Mouse (Mus musculus) naive thymus-derived CD4-positive, alpha-beta T cell, adult 2 months (primary cell): ENCODE data around the gene Zbtb40.

Experiments used
- DNase-seq: peaks from one replicate; pipeline ENCODE4 v3.0.0-alpha.2; 2011; ENCODE audit warnings: low read depth

The Zbtb40 gene

DNA sequence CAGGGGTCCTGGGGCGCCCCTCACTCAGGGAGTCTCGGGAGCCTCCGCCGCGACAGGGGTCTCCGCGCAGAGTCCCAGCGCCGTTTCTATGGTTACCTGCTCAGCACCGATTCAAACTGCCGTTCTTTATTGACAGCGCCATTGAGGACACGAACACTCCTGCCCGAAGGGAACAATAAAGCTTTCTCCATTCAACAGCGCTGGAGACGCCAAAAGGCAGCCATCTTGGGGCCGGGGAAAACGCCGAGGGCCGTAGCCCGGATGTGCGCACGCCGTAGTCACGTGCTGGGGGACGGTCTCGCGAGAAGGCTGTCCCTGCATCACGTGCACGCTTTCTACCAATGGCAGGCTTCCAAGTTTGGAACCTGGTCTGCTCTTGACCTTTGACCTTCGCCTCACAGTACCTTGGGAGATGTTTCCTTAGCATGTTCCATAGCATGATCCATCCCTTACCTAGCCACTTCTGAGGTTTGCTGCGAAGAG is at the start of gene Zbtb40:
Zbtb40 (minus strand) TSS at position 252 of the 483 bp plus-strand sequence.
- peak; percentile 95 for DNase-seq

- no peak for DNase-seq
These were observed 49.4 kb upstream of the Zbtb40 start for GRCm38 (mm10) chr4:137097984-137098327.

- DNase-seq: no peak
These were observed 48.8 kb upstream of the Zbtb40 start for GRCm38 (mm10) chr4:137097246-137097983.

GRCm38 (mm10) chr4:137096353-137096752 is 47.8 kb upstream of the Zbtb40 start:
- DNase-seq: no peak

DNA sequence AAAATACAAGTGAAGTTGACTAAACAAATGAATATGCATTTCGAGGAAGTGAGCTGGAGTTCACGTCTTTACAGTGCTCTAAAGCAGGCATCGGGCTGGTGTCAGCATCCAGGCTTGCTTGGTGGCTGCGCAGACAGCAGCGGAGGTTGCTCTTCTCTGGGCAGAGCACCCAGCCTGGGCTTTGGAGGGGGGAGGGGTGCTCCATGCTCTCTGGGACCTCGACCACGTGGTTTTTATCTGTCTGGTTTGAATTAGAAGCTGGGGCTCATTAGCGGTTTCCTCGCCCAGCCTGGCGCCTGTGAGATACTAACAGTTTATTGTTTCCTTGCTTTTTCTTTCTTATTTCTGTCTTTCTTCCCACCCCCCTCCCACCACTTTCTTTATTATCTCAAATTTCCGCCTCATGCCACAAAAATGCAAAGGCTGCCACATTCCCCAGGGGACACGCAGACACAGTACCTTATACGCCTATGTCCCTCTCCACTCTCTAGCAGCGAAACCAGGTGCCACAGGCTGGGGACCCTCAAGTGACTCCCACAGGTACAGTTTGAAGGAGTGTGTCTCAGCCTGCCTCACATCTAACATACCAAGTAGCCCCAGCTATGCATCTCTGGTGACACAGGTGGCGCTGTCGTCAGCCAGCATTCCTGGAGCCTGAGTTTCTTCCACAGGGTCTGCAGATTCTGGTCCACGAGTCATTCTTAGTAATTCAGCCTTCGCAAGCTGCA is 36.6 kb upstream of the Zbtb40 start:
- no peak for DNase-seq

DNA sequence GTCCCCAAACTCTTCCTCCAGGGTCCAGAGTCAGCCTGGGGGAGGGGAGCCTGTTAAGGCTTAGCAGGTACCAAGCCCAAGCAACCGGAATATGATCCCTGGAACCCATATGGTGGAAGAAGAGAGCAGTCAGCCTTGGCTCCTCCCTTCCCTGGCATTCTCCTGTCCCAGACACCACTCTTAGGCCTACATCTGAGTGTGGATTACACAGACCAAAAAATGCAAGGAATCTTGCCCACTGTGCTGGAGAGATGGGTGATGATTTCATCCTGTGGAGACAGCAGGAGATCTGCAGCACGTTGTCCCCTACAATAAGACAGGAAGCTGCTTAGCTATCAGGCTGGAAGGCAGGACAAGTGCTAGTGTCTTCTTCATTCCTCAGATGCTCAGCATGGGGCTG is 34.3 kb upstream of the Zbtb40 start:
- DNase-seq: no peak

DNA sequence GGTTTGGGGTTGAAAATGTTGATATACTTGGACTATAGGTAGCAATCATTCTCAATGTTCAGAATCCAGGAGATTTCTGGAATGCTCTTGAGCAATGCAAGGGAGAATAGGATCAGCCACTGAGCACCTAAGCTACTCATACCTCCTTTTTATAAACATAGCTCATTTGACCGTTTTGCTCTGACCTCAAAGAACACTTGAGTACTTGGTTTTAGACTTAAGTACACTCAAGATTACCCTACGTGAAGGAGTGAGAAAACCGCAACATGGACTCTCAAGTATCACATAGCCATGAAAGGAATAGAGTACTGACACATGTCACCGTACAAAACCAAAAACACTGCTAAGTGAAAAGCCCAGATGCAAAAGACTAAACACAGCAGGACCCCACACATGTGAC is 32.8 kb upstream of the Zbtb40 start:
- DNase-seq: no peak

DNA sequence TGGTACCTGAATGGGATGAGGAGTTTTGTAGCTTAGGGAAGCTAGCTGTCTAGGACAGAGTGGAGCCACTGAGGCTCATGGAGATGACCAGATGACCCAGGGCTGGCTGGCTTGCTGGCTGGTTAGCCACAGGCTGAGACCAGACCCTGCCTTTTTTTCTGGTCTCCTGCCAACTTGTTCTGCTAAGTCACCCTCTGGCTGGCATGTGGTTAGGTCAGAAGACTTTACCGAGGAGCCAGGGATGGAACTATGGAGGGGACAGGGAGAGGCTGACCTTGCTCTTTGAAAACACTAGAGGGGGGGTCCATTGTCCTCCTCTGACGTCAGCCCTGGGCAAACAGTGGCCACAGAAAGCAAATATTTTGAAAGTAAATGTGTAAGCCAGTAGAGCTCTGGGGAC is 28.6 kb upstream of the Zbtb40 start:
- DNase-seq: no peak

DNA sequence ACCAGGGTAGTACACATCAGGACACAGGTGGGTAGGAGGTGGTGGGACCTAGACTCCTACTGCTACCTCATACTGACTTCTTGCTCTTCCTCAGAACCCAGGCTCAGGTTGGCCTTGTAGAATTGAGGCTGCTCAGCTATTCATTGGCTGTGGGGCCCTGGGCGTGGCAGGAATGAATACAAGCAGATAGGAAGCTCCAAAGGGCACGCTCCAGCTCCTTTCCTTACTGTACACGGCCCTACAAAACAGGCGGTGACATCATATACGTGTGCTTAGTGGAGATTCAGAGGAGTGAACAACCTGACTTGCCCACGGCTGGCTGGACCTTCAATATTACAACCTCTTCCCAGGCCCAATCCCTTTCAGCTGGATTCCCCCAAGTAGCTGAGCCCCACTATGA is 22.6 kb upstream of the Zbtb40 start:
- no peak for DNase-seq

- peak; percentile 52 for DNase-seq
These were observed 19.9 kb upstream of the Zbtb40 start for GRCm38 (mm10) chr4:137068491-137068890.

- no peak for DNase-seq
These were observed 17.2 kb upstream of the Zbtb40 start for GRCm38 (mm10) chr4:137065846-137066245.

GRCm38 (mm10) chr4:137054932-137055331 is 6.3 kb upstream of the Zbtb40 start:
- no peak for DNase-seq

- DNase-seq: no peak
These were observed 5.2 kb upstream of the Zbtb40 start for GRCm38 (mm10) chr4:137053810-137054209.

- DNase-seq: peak; percentile 40
These were observed 606 bp downstream of the Zbtb40 start for GRCm38 (mm10) chr4:137047840-137048549.

- DNase-seq: no peak
These were observed 2.5 kb downstream of the Zbtb40 start for GRCm38 (mm10) chr4:137046110-137046509.

- no peak for DNase-seq
These were observed 4.1 kb downstream of the Zbtb40 start for GRCm38 (mm10) chr4:137044516-137044915.

GRCm38 (mm10) chr4:137043799-137044198 is 4.8 kb downstream of the Zbtb40 start:
- DNase-seq: no peak

DNA sequence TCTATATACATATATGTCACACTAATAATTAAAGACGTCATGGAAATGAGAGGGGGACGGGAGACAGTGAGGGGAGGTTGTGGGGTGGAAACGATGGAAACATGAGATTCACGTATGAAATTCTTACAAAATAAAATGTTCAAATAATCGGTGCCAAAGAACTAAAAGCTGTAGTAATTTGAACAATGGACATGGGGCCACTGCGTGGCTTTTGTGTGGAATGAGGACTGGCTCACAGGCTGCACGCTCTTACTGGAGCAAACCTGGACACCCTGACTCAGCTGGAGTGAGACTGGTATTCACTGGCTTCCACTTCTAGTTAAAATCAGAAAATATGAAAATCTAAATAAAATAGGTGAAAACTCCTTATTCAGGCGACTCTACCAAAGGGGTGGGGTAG is 6.6 kb downstream of the Zbtb40 start:
- DNase-seq: no peak

- DNase-seq: no peak
These were observed 7.4 kb downstream of the Zbtb40 start for GRCm38 (mm10) chr4:137041161-137041621.

GRCm38 (mm10) chr4:137039441-137039840 is 9.2 kb downstream of the Zbtb40 start:
- DNase-seq: no peak

GRCm38 (mm10) chr4:137038501-137038900 is 10.1 kb downstream of the Zbtb40 start:
- no peak for DNase-seq

DNA sequence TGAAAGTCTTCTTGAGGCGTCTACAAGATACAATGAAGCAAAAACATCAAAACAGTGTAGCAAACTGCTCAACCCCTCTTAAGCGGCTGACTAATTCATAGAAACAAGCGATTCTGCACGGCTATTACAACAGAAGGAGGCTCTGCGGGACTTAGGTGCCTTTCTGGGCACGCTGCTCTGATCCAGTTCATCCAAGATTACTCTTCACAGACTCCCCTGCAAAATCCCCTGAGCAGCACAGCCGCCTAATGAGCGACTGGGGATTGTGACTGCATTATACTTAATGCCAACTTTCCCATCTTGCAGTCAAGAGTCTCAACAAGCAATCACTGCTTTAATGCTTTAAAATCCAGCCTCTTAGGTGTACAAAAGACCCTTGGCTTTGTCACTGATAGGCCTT is 10.5 kb downstream of the Zbtb40 start:
- DNase-seq: no peak
